Mouse (Mus musculus) skeletal muscle tissue, adult 2 months (tissue): Measurements from ENCODE around the gene Otud7a.
A peak's percentile ranks its signal among the peaks of the same experiment; 100 is the strongest.

Experiments used
- DNase-seq: peaks from one replicate; pipeline ENCODE4 v3.0.0-alpha.2; 2012; ENCODE audit warnings: low read depth, low spot score

The Otud7a gene

GRCm38 (mm10) chr7:63697921-63698320 lies 253.4 kb downstream of the Otud7a start:
- no peak for DNase-seq

DNA sequence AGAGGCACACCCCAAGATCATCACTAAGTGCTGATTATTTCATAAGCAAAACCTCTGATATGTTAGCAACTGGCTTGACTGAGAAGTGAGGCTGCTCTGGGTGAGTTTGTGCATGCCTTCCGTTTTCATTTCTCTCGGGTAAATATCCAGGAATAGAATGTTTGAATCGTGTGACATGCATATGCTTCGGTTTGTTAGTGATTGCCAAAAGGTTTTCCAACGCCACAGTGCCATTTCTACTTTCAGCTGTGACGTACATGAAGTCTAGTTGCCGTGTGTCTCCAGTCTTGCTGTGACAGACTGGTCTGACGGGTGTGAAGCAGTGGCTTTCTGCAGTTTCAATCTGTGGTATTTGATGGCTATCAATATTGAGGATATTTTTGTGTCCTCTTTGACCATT lies 273.4 kb downstream of the Otud7a start:
- no peak for DNase-seq

GRCm38 (mm10) chr7:63719183-63719944 lies 274.8 kb downstream of the Otud7a start:
- DNase-seq: no peak

- no peak for DNase-seq
These were observed 276.1 kb downstream of the Otud7a start for GRCm38 (mm10) chr7:63720682-63721081.

- no peak for DNase-seq
These were observed 280.6 kb downstream of the Otud7a start for GRCm38 (mm10) chr7:63725040-63725729.

GRCm38 (mm10) chr7:63729605-63730004 lies 285.1 kb downstream of the Otud7a start:
- DNase-seq: no peak

- DNase-seq: no peak
These were observed 285.5 kb downstream of the Otud7a start for GRCm38 (mm10) chr7:63730012-63730411.

GRCm38 (mm10) chr7:63737725-63738124 lies 293.2 kb downstream of the Otud7a start:
- no peak for DNase-seq

- no peak for DNase-seq
These were observed 293.6 kb downstream of the Otud7a start for GRCm38 (mm10) chr7:63738142-63738541.

DNA sequence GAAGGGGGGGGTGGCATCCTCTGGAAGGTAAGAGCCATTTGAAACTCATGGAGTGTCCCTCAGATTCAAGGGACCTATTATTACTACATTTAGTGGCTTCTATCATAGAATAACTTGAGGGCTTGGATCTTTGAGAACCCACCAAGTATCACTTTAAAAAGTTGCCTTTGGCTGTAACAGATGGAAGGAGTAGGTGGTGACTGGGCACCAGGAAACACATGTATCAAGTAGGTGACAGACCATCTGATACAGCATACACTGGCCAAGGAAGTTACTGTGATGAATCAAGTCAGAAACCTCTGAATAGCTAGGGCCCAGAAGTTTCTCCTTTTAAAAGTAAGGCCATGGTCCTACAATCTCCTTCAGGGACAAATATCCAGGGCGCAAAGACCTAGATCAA lies 298.6 kb downstream of the Otud7a start:
- DNase-seq: no peak

- DNase-seq: peak; percentile 19
These were observed 307.5 kb downstream of the Otud7a start for GRCm38 (mm10) chr7:63752081-63752480.

DNA sequence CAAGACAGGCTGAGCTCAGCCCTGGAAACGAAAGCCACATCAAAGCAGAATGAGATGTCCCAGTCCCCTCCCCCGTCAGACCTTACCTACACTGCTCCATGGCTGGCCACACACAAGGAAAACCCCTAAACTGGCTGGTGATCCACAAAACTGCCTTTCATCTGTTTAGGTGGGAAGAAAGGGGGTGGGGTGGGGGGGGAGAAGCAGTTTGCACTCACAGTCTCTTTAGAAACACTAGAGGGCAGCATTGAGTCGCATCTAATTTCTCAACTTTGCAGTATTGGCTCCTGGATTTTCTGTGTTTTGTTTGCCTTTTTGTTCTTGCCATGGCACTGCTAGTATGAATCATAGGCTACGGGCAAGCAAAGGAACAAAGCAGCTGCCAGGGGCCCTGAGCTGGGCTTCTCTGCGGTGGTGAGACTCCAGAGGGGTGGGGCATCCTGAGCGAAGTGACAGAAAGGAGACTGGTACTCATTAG lies 308.8 kb downstream of the Otud7a start:
- DNase-seq: peak; percentile 33

GRCm38 (mm10) chr7:63754573-63755475 lies 310.3 kb downstream of the Otud7a start:
- DNase-seq: no peak

- DNase-seq: peak; percentile 74
These were observed 311.0 kb downstream of the Otud7a start for GRCm38 (mm10) chr7:63755476-63755948.

DNA sequence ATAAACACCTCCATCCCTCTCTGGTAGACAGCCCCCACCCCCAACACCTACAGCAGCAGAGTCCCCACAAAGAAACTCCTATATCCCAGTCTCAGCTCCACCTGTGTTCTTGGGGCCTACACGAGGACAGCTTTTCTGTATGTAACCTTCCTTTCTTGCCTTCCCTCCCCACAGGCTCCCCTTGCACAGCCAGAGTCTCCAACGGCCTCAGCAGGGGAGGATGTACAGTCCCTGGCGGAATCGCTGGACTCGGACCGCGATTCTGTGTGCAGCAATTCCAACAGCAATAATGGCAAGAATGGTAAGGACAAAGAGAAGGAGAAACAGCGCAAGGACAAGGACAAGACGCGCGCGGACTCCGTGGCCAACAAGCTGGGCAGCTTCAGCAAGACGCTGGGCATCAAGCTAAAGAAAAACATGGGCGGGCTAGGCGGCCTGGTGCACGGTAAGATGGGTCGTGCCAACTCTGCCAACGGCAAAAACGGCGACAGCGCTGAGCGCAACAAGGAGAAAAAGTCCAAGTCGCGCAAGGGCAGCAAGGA lies 312.7 kb downstream of the Otud7a start:
- no peak for DNase-seq

GRCm38 (mm10) chr7:63757678-63758239 lies 313.2 kb downstream of the Otud7a start:
- no peak for DNase-seq

DNA sequence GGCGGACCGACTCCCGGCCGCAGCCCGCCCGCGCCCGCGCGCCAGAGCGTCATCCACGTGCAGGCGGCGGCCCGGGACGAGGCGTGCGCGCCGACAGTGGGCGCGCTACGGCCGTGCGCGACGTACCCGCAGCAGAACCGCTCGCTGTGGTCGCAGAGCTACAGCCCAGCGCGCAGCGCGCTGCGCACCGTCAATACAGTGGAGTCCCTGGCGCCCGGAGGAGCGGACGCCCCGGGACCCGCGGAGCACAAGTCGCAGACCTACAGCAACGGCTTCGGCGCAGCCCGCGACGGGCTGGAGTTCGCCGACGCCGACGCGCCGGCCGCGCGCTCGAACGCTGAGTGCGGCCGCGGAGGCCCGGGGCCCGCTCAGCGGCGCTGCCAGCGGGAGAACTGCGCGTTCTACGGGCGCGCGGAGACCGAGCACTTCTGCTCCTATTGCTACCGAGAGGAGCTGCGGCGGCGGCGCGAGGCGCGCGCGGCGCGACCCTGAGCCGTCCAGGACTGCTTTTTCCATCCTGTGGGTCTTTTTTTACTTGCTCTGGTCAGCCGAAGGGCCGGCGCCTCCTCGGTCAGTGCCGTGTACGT lies 313.8 kb downstream of the Otud7a start:
- no peak for DNase-seq

- no peak for DNase-seq
These were observed 315.1 kb downstream of the Otud7a start for GRCm38 (mm10) chr7:63759606-63760005.

DNA sequence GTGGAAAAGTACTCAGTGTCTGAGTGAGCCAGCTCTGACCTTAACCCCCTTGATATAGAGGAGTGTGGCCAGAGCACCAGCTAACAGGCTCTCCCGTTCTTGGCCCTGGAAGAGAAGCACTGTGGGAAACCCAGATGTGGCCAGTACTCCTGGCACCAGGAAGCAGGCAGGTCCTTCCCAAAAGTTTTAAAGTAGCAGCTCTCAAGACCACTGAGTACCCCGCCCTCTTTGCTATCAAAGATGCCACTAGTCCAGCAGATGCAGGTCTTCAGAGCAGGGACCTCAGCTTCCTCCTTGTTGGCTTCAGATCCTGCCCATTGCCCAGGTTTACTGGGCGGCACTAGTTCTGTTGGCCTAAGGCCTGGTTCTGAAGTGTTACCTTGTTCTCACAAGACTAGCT lies 318.0 kb downstream of the Otud7a start:
- no peak for DNase-seq

- no peak for DNase-seq
These were observed 324.0 kb downstream of the Otud7a start for GRCm38 (mm10) chr7:63768398-63769029.
